Mouse (Mus musculus) midbrain, embryonic 14.5 days (tissue): Measurements from ENCODE around the gene Thg1l. TPM values are rescaled to one million over a fixed set of nuclear protein-coding genes. Genes with fewer than 3 reads are reported as not detected.

Source experiments
- ATAC-seq: fragments of 200-750 bp; cut with Nextera tagmentation; 2 replicates; pipeline ENCODE4 v1.8.0; 2017; ENCODE audit warnings: moderate number of reproducible peaks, moderate library complexity; ENCODE audit not compliant: low FRiP score, low TSS enrichment
- DNase-seq: peaks from one replicate; pipeline ENCODE4 v3.0.0-alpha.2; 2015
- H3K27ac ChIP-seq: fragments of 300-500 bp; sonication (generic); replicated peaks from 2 replicates; pipeline ENCODE4 v1.5.1; 2014; ENCODE audit warnings: mild to moderate bottlenecking, low read depth, low read length, moderate library complexity
- H3K27me3 ChIP-seq: fragments of 300-500 bp; sonication (generic); 2 replicates; pipeline ENCODE4 v1.6.1; 2014; ENCODE audit warnings: low read length, control low read depth, mixed read lengths; ENCODE audit not compliant: control insufficient read depth, insufficient read depth
- H3K36me3 ChIP-seq: fragments of 300-500 bp; sonication (generic); 2 replicates; pipeline ENCODE4 v1.6.1; 2014; ENCODE audit warnings: low read length, control low read depth; ENCODE audit not compliant: control insufficient read depth, insufficient read depth
- H3K4me1 ChIP-seq: fragments of 300-500 bp; sonication (generic); 2 replicates; pipeline ENCODE4 v1.6.1; 2014; ENCODE audit warnings: mild to moderate bottlenecking, antibody characterized with exemption, low read length, control low read depth; ENCODE audit not compliant: control insufficient read depth, insufficient read depth
- H3K4me2 ChIP-seq: fragments of 300-500 bp; sonication (generic); 2 replicates; pipeline ENCODE4 v1.6.1; 2014; ENCODE audit warnings: mild to moderate bottlenecking, low read length, moderate library complexity
- H3K4me3 ChIP-seq: fragments of 300-500 bp; sonication (generic); replicated peaks from 2 replicates; pipeline ENCODE4 v1.5.1; 2014; ENCODE audit warnings: low read depth, low read length
- H3K9ac ChIP-seq: fragments of 300-500 bp; sonication (generic); replicated peaks from 2 replicates; pipeline ENCODE4 v1.6.1; 2014; ENCODE audit warnings: mild to moderate bottlenecking, low read length, moderate library complexity
- H3K9me3 ChIP-seq: fragments of 300-500 bp; sonication (generic); 2 replicates; pipeline ENCODE4 v1.6.1; 2016; ENCODE audit warnings: low read length, control low read depth, mixed read lengths; ENCODE audit not compliant: control insufficient read depth
- WGBS: fragments of 180-500 bp; shearing (Covaris S2); extraction: QIAGEN DNeasy Blood & Tissue Kit; methylation state at CpG from one replicate; pipeline ENCODE4 v1.1.7; 2014; 5-methylcytosine and 5-hydroxymethylcytosine counted together
- polyA plus RNA-seq: library from polyadenylated mRNA; unstranded; fragments of >200 nt; fragmentation: Nextera tagmentation; extraction: Ambion mirVana; gene quantifications from 2 replicates; pipeline ENCODE4 v1.2.1, GENCODE M21; 2014

Gene Thg1l
- polyA plus RNA-seq, 1 experiment from 2014 or later = 10.4 TPM

GRCm38 (mm10) chr11:45906109-45906786 lies 49.0 kb downstream of the Thg1l start:
- Histone ChIP-seq H3K27me3 (no peaks in the 10 kb centered on the region), H3K4me2 (no peak overlapping the region), H3K9me3 (no peaks in the 10 kb centered on the region), H3K4me3 (no peak overlapping the region), H3K4me1 (no peaks in the 10 kb centered on the region), H3K27ac (no peak overlapping the region), H3K9ac (no peak overlapping the region), H3K36me3 (peaks cover 65% of the 10 kb centered on the region)
- no peak for ATAC-seq
- 92% methylated on average over 8 of the region's 8 CpGs for WGBS
- DNase-seq = no peak

GRCm38 (mm10) chr11:45900233-45901015 lies 54.9 kb downstream of the Thg1l start:
- Histone ChIP-seq H3K4me2 (no peak overlapping the region), H3K4me1 (no peaks in the 10 kb centered on the region), H3K9ac (no peak overlapping the region), H3K27me3 (no peaks in the 10 kb centered on the region), H3K4me3 (no peak overlapping the region), H3K36me3 (peaks cover 37% of the 10 kb centered on the region), H3K9me3 (no peaks in the 10 kb centered on the region), H3K27ac (no peak overlapping the region)
- ATAC-seq = no peak
- WGBS = 73% methylated on average over 11 of the region's 11 CpGs
- peak; percentile 25 for DNase-seq

- no peaks in the 10 kb centered on the region for H3K9me3 ChIP-seq
- no peak overlapping the region for H3K9ac ChIP-seq
- no peaks in the 10 kb centered on the region for H3K4me1 ChIP-seq
- WGBS = 92% methylated on average over 2 of the region's 2 CpGs
- peaks cover 56% of the 10 kb centered on the region for H3K36me3 ChIP-seq
- H3K4me3 ChIP-seq = no peak overlapping the region
- H3K27ac ChIP-seq = no peak overlapping the region
- DNase-seq = no peak
- no peak overlapping the region for H3K4me2 ChIP-seq
- ATAC-seq = no peak
- no peaks in the 10 kb centered on the region for H3K27me3 ChIP-seq
Measured at GRCm38 (mm10) chr11:45897392-45897791, 57.9 kb downstream of the Thg1l start.

Other genes with a start within 250 kb of the Thg1l start
- 42.7 and 45.5 TPM in 2 replicates for gene Clint1, start 103.4 kb downstream of the Thg1l start, polyA plus RNA-seq
- 27.2 and 28.5 TPM in 2 replicates for gene Lsm11, start 10.6 kb downstream of the Thg1l start, polyA plus RNA-seq
- gene Sox30, start 24.8 kb upstream of the Thg1l start, polyA plus RNA-seq = 0.09 and 0.13 TPM in 2 replicates
- gene Gm12166, start 96.8 kb upstream of the Thg1l start, polyA plus RNA-seq = 5.6 and 6.0 TPM in 2 replicates
- 7.0 and 8.3 TPM in 2 replicates for gene Adam19, start 100.5 kb upstream of the Thg1l start, polyA plus RNA-seq
- 0.72 TPM in 1 of 2 replicates, not detected in the other for gene Nipal4, start 211.0 kb upstream of the Thg1l start, polyA plus RNA-seq